Mouse (Mus musculus) frontal cortex, adult (tissue): ENCODE measurements at regions not wholly inside any gene's neighbourhood (a gene's known extent, or its start where the extent isn't known, plus 50 kb on each side); places are given as distances from the start of the nearest gene placed in this dataset.

Experiments used
- ATAC-seq: cut with Nextera tagmentation; 2 replicates; pipeline ENCODE4 v1.9.2; 2017; ENCODE audit warnings: mild to moderate bottlenecking, moderate library complexity, mixed read lengths; ENCODE audit not compliant: low TSS enrichment

GRCm38 (mm10) chr8:101020088-101020487 lies 1603.8 kb upstream of the Cdh8 start:
- peak; percentile 64; the same call in 1 of the 2 replicates for ATAC-seq
